Mouse (Mus musculus) limb, embryonic 10.5 days (tissue): ENCODE measurements at regions not wholly inside any gene's neighbourhood (a gene's known extent, or its start where the extent isn't known, plus 50 kb on each side); places are given as distances from the start of the nearest gene placed in this dataset.

Experiments used
- DNase-seq: peaks from one replicate; pipeline ENCODE4 v3.0.0-alpha.2; 2017; ENCODE audit warnings: low spot score
- H3K27ac ChIP-seq: fragments of 300-500 bp; sonication (generic); 2 replicates; pipeline ENCODE4 v1.5.1; 2016; ENCODE audit warnings: mild to moderate bottlenecking
- H3K27me3 ChIP-seq: fragments of 300-500 bp; sonication (generic); 2 replicates; pipeline ENCODE4 v1.6.1; 2016; ENCODE audit warnings: low read depth, mild to moderate bottlenecking; ENCODE audit not compliant: poor library complexity, severe bottlenecking
- H3K36me3 ChIP-seq: fragments of 300-500 bp; sonication (generic); 2 replicates; pipeline ENCODE4 v1.6.1; 2016; ENCODE audit warnings: mild to moderate bottlenecking, moderate library complexity
- H3K4me1 ChIP-seq: fragments of 300-500 bp; sonication (generic); 2 replicates; pipeline ENCODE4 v1.6.1; 2016
- H3K4me3 ChIP-seq: fragments of 300-500 bp; sonication (generic); 2 replicates; pipeline ENCODE4 v1.5.1; 2016; ENCODE audit warnings: mild to moderate bottlenecking, moderate library complexity
- H3K9me3 ChIP-seq: fragments of 300-500 bp; sonication (generic); replicated peaks from 2 replicates; pipeline ENCODE4 v1.6.1; 2016; ENCODE audit warnings: mild to moderate bottlenecking
- WGBS: fragments of 180-500 bp; shearing (Covaris S2); methylation state at CpG from one replicate; pipeline ENCODE4 v1.1.7; 2016; 5-methylcytosine and 5-hydroxymethylcytosine counted together

DNA sequence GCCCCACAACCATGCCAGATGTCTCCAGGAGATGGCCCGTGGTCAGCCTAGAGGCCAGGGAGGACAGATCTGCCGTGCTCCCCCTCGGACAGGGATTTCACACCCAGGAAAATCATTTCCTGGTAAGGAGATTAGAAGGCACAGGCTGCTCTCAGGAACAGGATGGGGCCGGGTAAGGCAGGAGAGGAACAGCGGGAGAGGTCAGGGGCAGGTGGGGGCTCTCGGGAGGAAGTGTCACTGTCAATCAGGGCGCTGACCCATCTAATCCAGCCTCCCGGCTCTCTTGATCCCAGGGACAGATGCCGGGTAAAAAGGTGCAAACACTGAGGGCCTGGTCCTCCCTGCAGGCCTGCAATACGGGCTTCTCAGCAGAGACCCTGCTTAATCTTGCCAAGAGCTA is 183.6 kb downstream of the Inhbb start:
- Histone ChIP-seq H3K4me1 (peaks cover 10% of the 10 kb centered on the region), H3K27me3 (no peaks in the 10 kb centered on the region), H3K4me3 (no peak overlapping the region), H3K9me3 (no peaks in the 10 kb centered on the region), H3K27ac (no peak overlapping the region), H3K36me3 (no peaks in the 10 kb centered on the region)
- 30% methylated on average over 10 of the region's 10 CpGs for WGBS
- DNase-seq = no peak

- H3K27me3 ChIP-seq = no peaks in the 10 kb centered on the region
- no peak overlapping the region for H3K4me3 ChIP-seq
- no peaks in the 10 kb centered on the region for H3K9me3 ChIP-seq
- H3K36me3 ChIP-seq = no peaks in the 10 kb centered on the region
- H3K27ac ChIP-seq = no peak overlapping the region
- peaks cover 10% of the 10 kb centered on the region for H3K4me1 ChIP-seq
- DNase-seq = no peak
- WGBS = 3% methylated on average over 3 of the region's 3 CpGs
Observed at GRCm38 (mm10) chr1:119236787-119237186, 183.4 kb upstream of the Gli2 start.

GRCm38 (mm10) chr1:119234449-119234848 is 181.0 kb upstream of the Gli2 start:
- no peak overlapping the region for H3K27ac ChIP-seq
- H3K36me3 ChIP-seq = no peaks in the 10 kb centered on the region
- 90% methylated on average over 9 of the region's 9 CpGs for WGBS
- no peak for DNase-seq
- H3K4me1 ChIP-seq = peaks cover 10% of the 10 kb centered on the region
- no peaks in the 10 kb centered on the region for H3K9me3 ChIP-seq
- H3K27me3 ChIP-seq = no peaks in the 10 kb centered on the region
- no peak overlapping the region for H3K4me3 ChIP-seq

DNA sequence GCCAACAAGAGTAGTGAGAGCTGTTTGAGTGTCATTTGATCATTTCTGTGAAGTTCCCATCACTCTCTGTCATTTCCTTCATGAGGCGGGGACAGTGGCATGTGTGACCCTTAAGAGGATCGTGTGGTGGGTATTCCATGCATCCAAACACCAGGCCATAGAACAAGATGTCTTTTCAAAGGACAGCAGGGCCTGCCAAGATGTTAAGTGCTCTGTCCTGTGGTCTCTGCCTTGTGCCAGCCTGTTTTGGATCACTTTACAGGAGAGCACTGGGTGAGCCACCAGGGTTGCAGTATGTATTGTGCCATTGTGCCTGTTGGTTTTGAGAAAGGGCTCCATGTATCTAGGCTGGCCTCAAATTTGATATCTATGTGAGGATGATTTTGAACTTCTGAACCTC is 173.6 kb upstream of the Gli2 start:
- Histone ChIP-seq H3K36me3 (no peaks in the 10 kb centered on the region), H3K9me3 (no peaks in the 10 kb centered on the region), H3K4me3 (no peak overlapping the region), H3K27ac (no peak overlapping the region), H3K4me1 (no peaks in the 10 kb centered on the region), H3K27me3 (no peaks in the 10 kb centered on the region)
- WGBS = 80% methylated on average over 2 of the region's 2 CpGs
- no peak for DNase-seq

DNA sequence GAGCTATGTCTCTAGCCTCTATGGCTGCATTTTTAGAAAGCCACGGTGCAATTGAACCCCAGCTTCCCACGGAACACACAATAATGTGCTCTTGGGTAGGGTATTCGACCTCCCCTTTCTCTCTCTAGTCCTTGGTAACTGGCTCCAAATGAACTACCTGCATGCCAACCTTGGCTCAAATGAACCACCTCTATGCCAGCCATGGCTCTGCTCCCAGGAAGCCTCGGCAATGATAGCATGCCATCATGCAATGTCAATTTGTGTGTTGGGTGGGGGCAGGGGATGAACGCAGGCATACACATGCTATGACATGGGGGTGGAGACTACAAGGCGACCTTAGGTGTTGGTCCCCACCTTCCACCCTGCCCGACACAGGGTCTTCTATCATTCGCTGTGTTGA is 170.5 kb upstream of the Gli2 start:
- Histone ChIP-seq H3K9me3 (no peaks in the 10 kb centered on the region), H3K4me1 (no peaks in the 10 kb centered on the region), H3K36me3 (no peaks in the 10 kb centered on the region), H3K4me3 (no peak overlapping the region), H3K27me3 (no peaks in the 10 kb centered on the region), H3K27ac (no peak overlapping the region)
- DNase-seq = no peak
- WGBS = 89% methylated on average over 8 of the region's 8 CpGs

- H3K9me3 ChIP-seq = no peaks in the 10 kb centered on the region
- no peak for DNase-seq
- peaks cover 4% of the 10 kb centered on the region for H3K4me1 ChIP-seq
- no peak overlapping the region for H3K27ac ChIP-seq
- H3K4me3 ChIP-seq = no peak overlapping the region
- no peaks in the 10 kb centered on the region for H3K27me3 ChIP-seq
- H3K36me3 ChIP-seq = no peaks in the 10 kb centered on the region
- 84% methylated on average over 6 of the region's 6 CpGs for WGBS
Observed at GRCm38 (mm10) chr1:119221901-119222300, 168.5 kb upstream of the Gli2 start.

DNA sequence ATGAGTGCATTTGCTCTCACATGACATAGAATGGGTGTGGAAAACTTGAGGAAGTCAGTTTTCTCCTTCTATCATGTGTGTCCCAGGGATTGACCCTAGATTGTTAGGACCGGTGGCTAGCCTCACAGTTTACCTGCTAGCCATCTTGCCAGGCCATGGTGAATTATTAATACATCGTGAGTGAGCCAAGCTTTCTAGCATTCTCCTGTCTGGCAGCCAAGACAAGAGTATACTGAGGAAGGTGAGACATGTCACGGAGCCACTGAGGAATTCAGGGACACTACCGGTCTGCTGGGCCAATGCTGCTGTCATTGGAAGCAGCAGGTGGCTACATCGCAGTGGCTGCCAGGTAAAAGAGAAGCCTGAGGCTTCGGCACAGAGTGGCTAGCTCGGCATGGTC is 167.6 kb upstream of the Gli2 start:
- Histone ChIP-seq H3K4me3 (no peak overlapping the region), H3K27me3 (no peaks in the 10 kb centered on the region), H3K27ac (no peak overlapping the region), H3K4me1 (peaks cover 4% of the 10 kb centered on the region), H3K9me3 (no peaks in the 10 kb centered on the region), H3K36me3 (no peaks in the 10 kb centered on the region)
- WGBS = 91% methylated on average over 7 of the region's 7 CpGs
- no peak for DNase-seq

DNA sequence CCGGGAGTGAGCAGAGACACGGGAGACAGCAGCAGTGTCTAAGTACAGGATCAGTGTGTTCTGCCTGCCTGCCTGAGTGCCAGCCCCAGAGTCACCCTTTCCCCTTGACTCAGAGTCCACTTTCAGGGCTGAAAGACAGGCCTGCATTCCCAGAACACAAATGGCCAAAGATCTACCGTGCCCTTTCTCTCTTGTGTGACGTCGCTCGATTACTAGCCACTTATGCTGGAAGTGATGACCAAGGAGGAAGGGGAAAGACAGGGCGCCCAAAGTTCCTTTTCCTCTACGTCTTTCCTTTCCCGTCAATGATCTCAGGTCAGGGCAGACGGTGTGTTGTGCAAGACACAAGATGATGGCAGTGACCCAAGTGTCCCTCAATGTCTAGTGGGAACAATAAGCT is 166.4 kb upstream of the Gli2 start:
- 85% methylated on average over 10 of the region's 10 CpGs for WGBS
- Histone ChIP-seq H3K4me3 (no peak overlapping the region), H3K36me3 (no peaks in the 10 kb centered on the region), H3K27me3 (no peaks in the 10 kb centered on the region), H3K27ac (no peak overlapping the region), H3K4me1 (peaks cover 4% of the 10 kb centered on the region), H3K9me3 (no peaks in the 10 kb centered on the region)
- no peak for DNase-seq

- H3K27ac ChIP-seq = no peak overlapping the region
- H3K9me3 ChIP-seq = no peaks in the 10 kb centered on the region
- no peak overlapping the region for H3K4me3 ChIP-seq
- no peak for DNase-seq
- peaks cover 4% of the 10 kb centered on the region for H3K4me1 ChIP-seq
- H3K27me3 ChIP-seq = no peaks in the 10 kb centered on the region
- WGBS = 34% methylated on average over 4 of the region's 4 CpGs
- H3K36me3 ChIP-seq = no peaks in the 10 kb centered on the region
Observed at GRCm38 (mm10) chr1:119217387-119217786, 164.0 kb upstream of the Gli2 start.

DNA sequence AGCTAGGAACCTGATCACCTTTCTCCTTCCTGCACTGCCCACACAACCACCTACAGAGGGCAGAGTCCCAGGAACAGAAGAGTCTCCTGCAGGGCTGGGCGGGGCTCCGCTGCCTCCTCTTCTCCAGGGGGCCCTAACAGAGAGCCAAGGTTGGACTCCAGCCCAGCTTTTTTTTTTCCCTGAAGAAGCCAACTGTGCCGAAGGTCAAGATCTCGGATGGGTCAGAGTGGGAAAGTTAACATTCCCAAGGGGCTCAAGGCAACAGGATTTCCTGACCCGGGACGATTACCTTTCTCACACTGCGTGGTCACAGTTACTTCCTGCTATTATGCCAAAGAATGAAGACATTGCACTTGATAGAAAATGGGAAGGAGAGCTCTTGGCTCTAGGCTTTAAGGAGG is 156.2 kb upstream of the Gli2 start:
- no peak overlapping the region for H3K27ac ChIP-seq
- no peaks in the 10 kb centered on the region for H3K36me3 ChIP-seq
- 63% methylated on average over 7 of the region's 7 CpGs for WGBS
- H3K4me1 ChIP-seq = no peaks in the 10 kb centered on the region
- H3K27me3 ChIP-seq = no peaks in the 10 kb centered on the region
- H3K4me3 ChIP-seq = no peak overlapping the region
- H3K9me3 ChIP-seq = no peaks in the 10 kb centered on the region
- no peak for DNase-seq

- 92% methylated on average over 6 of the region's 6 CpGs for WGBS
- Histone ChIP-seq H3K36me3 (no peaks in the 10 kb centered on the region), H3K27me3 (no peaks in the 10 kb centered on the region), H3K4me1 (no peaks in the 10 kb centered on the region), H3K27ac (no peak overlapping the region), H3K4me3 (no peak overlapping the region), H3K9me3 (no peaks in the 10 kb centered on the region)
- no peak for DNase-seq
Observed at GRCm38 (mm10) chr1:119202456-119202855, 149.0 kb upstream of the Gli2 start.

- DNase-seq = no peak
Observed at GRCm38 (mm10) chr1:119197415-119197700, 143.9 kb upstream of the Gli2 start.

GRCm38 (mm10) chr1:119196674-119197414 is 143.4 kb upstream of the Gli2 start:
- no peaks in the 10 kb centered on the region for H3K4me1 ChIP-seq
- no peak overlapping the region for H3K27ac ChIP-seq
- H3K9me3 ChIP-seq = no peaks in the 10 kb centered on the region
- no peaks in the 10 kb centered on the region for H3K36me3 ChIP-seq
- H3K27me3 ChIP-seq = no peaks in the 10 kb centered on the region
- DNase-seq = no peak
- WGBS = 70% methylated on average over 13 of the region's 13 CpGs
- no peak overlapping the region for H3K4me3 ChIP-seq

More at GRCm38 (mm10) chr1:119197415-119197700, 143.9 kb upstream of the Gli2 start:
- Histone ChIP-seq H3K27me3 (no peaks in the 10 kb centered on the region), H3K4me1 (no peaks in the 10 kb centered on the region), H3K9me3 (no peaks in the 10 kb centered on the region), H3K36me3 (no peaks in the 10 kb centered on the region), H3K4me3 (no peak overlapping the region), H3K27ac (no peak overlapping the region)
- WGBS = 79% methylated on average over 7 of the region's 7 CpGs

DNA sequence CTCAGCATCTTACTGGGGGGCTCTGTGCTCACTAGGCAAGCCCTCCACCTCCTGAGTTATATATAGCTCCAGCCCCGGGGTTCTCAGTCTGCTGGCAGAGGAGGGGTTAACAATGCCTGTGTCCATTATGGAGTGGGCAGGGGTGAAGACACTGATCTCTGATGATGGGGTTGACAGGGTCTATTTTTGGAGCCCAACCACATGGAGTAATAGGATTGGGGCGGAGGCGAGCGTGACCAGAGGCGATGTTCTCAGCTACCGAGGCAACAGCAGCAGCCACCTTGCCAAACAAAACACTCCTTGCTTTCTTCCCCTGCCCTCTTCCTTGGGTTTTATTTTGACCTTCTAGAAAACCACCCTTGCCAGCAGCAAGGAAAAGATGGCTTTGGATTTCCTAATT is 141.1 kb upstream of the Gli2 start:
- DNase-seq = no peak
- Histone ChIP-seq H3K27me3 (peaks cover 19% of the 10 kb centered on the region), H3K9me3 (no peaks in the 10 kb centered on the region), H3K27ac (no peak overlapping the region), H3K4me1 (peaks cover 3% of the 10 kb centered on the region), H3K4me3 (no peak overlapping the region), H3K36me3 (no peaks in the 10 kb centered on the region)
- 74% methylated on average over 6 of the region's 6 CpGs for WGBS
